Mouse (Mus musculus): ENCODE measurements around the gene Soat2. TPM values are rescaled to one million over a fixed set of nuclear protein-coding genes. Genes with fewer than 3 reads are reported as not detected.

The Soat2 gene
- polyA plus RNA-seq (2017; shearing (Covaris generic)), result 0.81 TPM

GRCm38 (mm10) chr15:102150301-102151135 lies at the start of gene Soat2:
Soat2 (plus strand) TSS chr15:102150526.

GRCm38 (mm10) chr15:102136129-102136758 lies 14.1 kb upstream of the Soat2 start, which contains the start of gene Spryd3:
Spryd3 (minus strand) TSS chr15:102136234.

GRCm38 (mm10) chr15:102144274-102144711 lies 6.0 kb upstream of the Soat2 start, which contains the start of gene Igfbp6:
Igfbp6 (plus strand) TSS chr15:102144362.

GRCm38 (mm10) chr15:102202971-102203834 lies 52.9 kb downstream of the Soat2 start, which contains the start of gene Zfp740:
Zfp740 (plus strand) TSS chr15:102203249.

GRCm38 (mm10) chr15:102204674-102205505 lies 54.6 kb downstream of the Soat2 start, which contains the start of gene Csad:
Csad (minus strand) TSS chr15:102204724.

Other genes with a start within 250 kb of the Soat2 start
- gene Krt4, start 225.8 kb upstream of the Soat2 start, polyA plus RNA-seq (2017; shearing (Covaris generic)), result not detected
- 0.28 TPM for gene Krt79, start 210.2 kb upstream of the Soat2 start, polyA plus RNA-seq (2017; shearing (Covaris generic))
- gene Krt78, start 196.2 kb upstream of the Soat2 start, polyA plus RNA-seq (2017; shearing (Covaris generic)), result not detected
- 0.12 TPM for gene Krt8, start 146.0 kb upstream of the Soat2 start, polyA plus RNA-seq (2017; shearing (Covaris generic))
- 1.0 TPM for gene Krt18, start 122.3 kb upstream of the Soat2 start, polyA plus RNA-seq (2017; shearing (Covaris generic))
- 102 TPM for gene Eif4b, start 76.8 kb upstream of the Soat2 start, polyA plus RNA-seq (2017; shearing (Covaris generic))
- gene Tns2, start 50.1 kb upstream of the Soat2 start, polyA plus RNA-seq (2017; shearing (Covaris generic)), result 1.5 TPM
- gene Spryd3, start 14.3 kb upstream of the Soat2 start, polyA plus RNA-seq (2017; shearing (Covaris generic)), result 50.9 TPM
- not detected for gene Igfbp6, start 6.2 kb upstream of the Soat2 start, polyA plus RNA-seq (2017; shearing (Covaris generic))
- gene Zfp740, start 52.7 kb downstream of the Soat2 start, polyA plus RNA-seq (2017; shearing (Covaris generic)), result 100 TPM
- 24.4 TPM for gene Csad, start 54.2 kb downstream of the Soat2 start, polyA plus RNA-seq (2017; shearing (Covaris generic))
- gene Itgb7, start 81.4 kb downstream of the Soat2 start, polyA plus RNA-seq (2017; shearing (Covaris generic)), result 1,211 TPM
- gene Rarg, start 107.0 kb downstream of the Soat2 start, polyA plus RNA-seq (2017; shearing (Covaris generic)), result 43.7 TPM
- gene Gm9918, start 120.0 kb downstream of the Soat2 start, polyA plus RNA-seq (2017; shearing (Covaris generic)), result 0.08 TPM
- 111 TPM for gene Mfsd5, start 128.9 kb downstream of the Soat2 start, polyA plus RNA-seq (2017; shearing (Covaris generic))
- gene Espl1, start 145.7 kb downstream of the Soat2 start, polyA plus RNA-seq (2017; shearing (Covaris generic)), result 1.2 TPM
- gene Pfdn5, start 175.6 kb downstream of the Soat2 start, polyA plus RNA-seq (2017; shearing (Covaris generic)), result 400 TPM
- 83.9 TPM for gene Myg1, start 181.2 kb downstream of the Soat2 start, polyA plus RNA-seq (2017; shearing (Covaris generic))
- gene Aaas, start 200.2 kb downstream of the Soat2 start, polyA plus RNA-seq (2017; shearing (Covaris generic)), result 54.0 TPM
- not detected for gene Sp7, start 216.7 kb downstream of the Soat2 start, polyA plus RNA-seq (2017; shearing (Covaris generic))

Data from CD4-positive, CD25-positive, alpha-beta regulatory T cell (primary cell).